Mouse (Mus musculus) spleen, adult 18-20 months (tissue): Measurements from ENCODE around the gene Mindy1.
"Not testable (repeated sequence)": the region's sequence is repeated elsewhere in the genome, so short reads cannot be mapped to it uniquely, and the experiment has no call there.

Experiments
- DNase-seq, 2 experiments: peaks; one replicate each; pipeline ENCODE4 v3.0.0; 2022; ENCODE audit warnings: mixed read lengths in 2 of 2

Mindy1 gene

GRCm38 (mm10) chr3:95324454-95325144 is 43.5 kb downstream of the Mindy1 start:
- no peak for DNase-seq

- no peak for DNase-seq
These were observed 47.8 kb downstream of the Mindy1 start for GRCm38 (mm10) chr3:95328803-95329404.

- no peak for DNase-seq
These were observed 50.4 kb downstream of the Mindy1 start for GRCm38 (mm10) chr3:95331528-95331927.

GRCm38 (mm10) chr3:95337345-95337744 is 56.2 kb downstream of the Mindy1 start:
- DNase-seq, result no peak

GRCm38 (mm10) chr3:95338251-95338650 is 57.1 kb downstream of the Mindy1 start:
- no peak for DNase-seq

- not testable (repeated sequence) for DNase-seq
These were observed 62.3 kb downstream of the Mindy1 start for GRCm38 (mm10) chr3:95343356-95344000.
